Mouse (Mus musculus) retina, adult 2 months (tissue): ENCODE data around the gene Kcnn1.

ENCODE experiments used
- DNase-seq: peaks from one replicate; pipeline ENCODE4 v3.0.0-alpha.2; 2012; ENCODE audit warnings: low read depth, low spot score

The Kcnn1 gene

GRCm38 (mm10) chr8:70868559-70869198 lies 5.6 kb upstream of the Kcnn1 start:
- no peak for DNase-seq

- no peak for DNase-seq
Observed at GRCm38 (mm10) chr8:70866566-70866965, 3.5 kb upstream of the Kcnn1 start.

GRCm38 (mm10) chr8:70866001-70866520 lies 3.0 kb upstream of the Kcnn1 start:
- no peak for DNase-seq

GRCm38 (mm10) chr8:70865350-70866000 lies 2.4 kb upstream of the Kcnn1 start:
- DNase-seq, result peak; percentile 95

- no peak for DNase-seq
Observed at GRCm38 (mm10) chr8:70864712-70865221, 1.7 kb upstream of the Kcnn1 start.

- DNase-seq, result no peak
Observed at GRCm38 (mm10) chr8:70863956-70864711, 1.1 kb upstream of the Kcnn1 start.

GRCm38 (mm10) chr8:70857516-70857915 lies 5.5 kb downstream of the Kcnn1 start:
- no peak for DNase-seq

- DNase-seq, result peak; percentile 66
Observed at GRCm38 (mm10) chr8:70856541-70857197, 6.4 kb downstream of the Kcnn1 start.

- DNase-seq, result no peak
Observed at GRCm38 (mm10) chr8:70856028-70856427, 7.0 kb downstream of the Kcnn1 start.

- no peak for DNase-seq
Observed at GRCm38 (mm10) chr8:70853863-70854262, 9.2 kb downstream of the Kcnn1 start.

- DNase-seq, result no peak
Observed at GRCm38 (mm10) chr8:70852595-70853231, 10.3 kb downstream of the Kcnn1 start.

GRCm38 (mm10) chr8:70851837-70852236 lies 11.2 kb downstream of the Kcnn1 start:
- no peak for DNase-seq

- DNase-seq, result no peak
Observed at GRCm38 (mm10) chr8:70850947-70851346, 12.1 kb downstream of the Kcnn1 start.

- no peak for DNase-seq
Observed at GRCm38 (mm10) chr8:70850132-70850845, 12.8 kb downstream of the Kcnn1 start.

GRCm38 (mm10) chr8:70849333-70849990 lies 13.6 kb downstream of the Kcnn1 start:
- no peak for DNase-seq

- DNase-seq, result no peak
Observed at GRCm38 (mm10) chr8:70846371-70847154, 16.5 kb downstream of the Kcnn1 start.

- DNase-seq, result no peak
Observed at GRCm38 (mm10) chr8:70845108-70845507, 17.9 kb downstream of the Kcnn1 start.

- DNase-seq, result peak; percentile 67
Observed at GRCm38 (mm10) chr8:70844523-70844922, 18.5 kb downstream of the Kcnn1 start.

- DNase-seq, result no peak
Observed at GRCm38 (mm10) chr8:70843941-70844340, 19.1 kb downstream of the Kcnn1 start.
